1 mouse cellular context compared by ENCODE assay signal in the genomic region with DNA sequence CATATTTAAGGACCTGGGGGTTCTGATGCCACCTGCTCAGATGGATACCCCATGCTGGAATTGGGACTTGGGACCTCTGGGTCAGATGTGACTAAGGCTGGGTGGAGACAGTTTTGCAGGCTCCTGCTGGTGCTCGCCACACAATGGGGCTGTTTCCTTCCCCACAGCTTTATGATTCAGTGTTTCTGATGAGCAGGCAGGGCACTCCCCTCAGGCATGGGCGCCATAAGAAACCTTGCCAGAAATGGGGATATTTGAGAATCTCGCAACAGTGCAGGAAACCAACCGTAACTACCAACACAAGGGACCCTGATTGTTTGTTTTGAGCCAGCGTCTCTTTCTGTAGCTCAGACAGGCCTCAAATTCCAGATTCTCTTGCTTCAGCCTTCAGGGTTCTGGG.
TF ChIP-seq lines count a peak whose summit lies in the region.

No protein-coding gene starts in this region.

TF ChIP-seq in C2C12, 6 proteins besides CTCF, POLR2A, EP300 and RAD21:
- no peak for TF ChIP-seq CEBPB (IDR thresholded peaks at IDR 0.05; ENCODE audit: low read depth)
- TF ChIP-seq MAX (IDR thresholded peaks at IDR 0.05): peak; percentile 39
